Mouse (Mus musculus) kidney, adult 2 months (tissue): Measurements from ENCODE around the gene Cavin2.

Experiments used
- CTCF ChIP-seq: fragments of 200-500 bp; conservative IDR thresholded peaks from 2 replicates; pipeline ENCODE4 v1.5.1; 2011; ENCODE audit warnings: low read depth, mild to moderate bottlenecking, control low read depth, low read length, moderate library complexity, mixed read lengths; ENCODE audit not compliant: insufficient read depth, insufficient read length
- POLR2A ChIP-seq: fragments of 200-500 bp; IDR thresholded peaks from one replicate; pipeline ENCODE4 v1.6.1; 2011; ENCODE audit warnings: low read depth, low read length, control low read depth

DNA sequence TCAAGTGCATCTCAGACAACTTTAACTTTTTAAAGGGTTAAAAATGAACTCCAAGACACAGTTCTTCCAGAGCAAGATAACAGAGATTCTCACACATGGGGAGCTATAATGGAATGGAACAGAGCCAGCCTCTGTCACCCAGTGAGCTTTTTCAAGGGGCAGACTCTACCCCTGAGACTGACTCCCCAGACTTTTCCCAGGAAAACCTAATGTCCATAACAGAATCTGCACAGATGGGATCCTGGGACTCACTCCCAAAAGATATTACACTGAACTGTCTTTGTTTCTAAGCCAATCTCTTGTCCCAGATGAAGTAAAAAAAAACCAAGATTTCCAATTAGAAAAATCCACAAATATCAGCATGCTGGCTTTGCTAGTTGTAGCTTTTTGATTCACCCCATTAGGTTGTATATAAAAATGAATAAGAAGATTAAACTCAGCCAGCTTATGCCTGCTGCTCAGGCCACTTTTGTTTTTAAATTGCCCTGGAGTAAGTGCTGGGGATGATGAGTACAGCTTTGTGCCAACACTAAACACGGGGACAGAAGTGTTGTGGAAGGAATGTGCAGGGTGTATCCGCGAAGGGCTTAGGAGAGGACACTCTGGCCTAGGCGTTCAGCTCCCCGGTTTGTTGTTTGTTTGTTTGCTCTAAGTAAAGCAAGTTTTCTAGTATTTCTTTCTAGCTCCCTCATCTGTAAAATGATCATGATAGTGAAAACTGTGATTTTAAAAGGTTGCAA lies 18.6 kb upstream of the Cavin2 start:
- TF ChIP-seq CTCF (no peak), POLR2A (no peak)
